Mouse (Mus musculus): ENCODE results near the gene Lhx5.

GRCm38 (mm10) chr5:120428189-120428838 lies 3.2 kb upstream of the Lhx5 start:
- TF ChIP-seq POLR2A (IDR thresholded peaks at IDR 0.05; ENCODE audit: borderline replicate concordance, extremely low read depth, insufficient read depth, insufficient read length, poor library complexity, severe bottlenecking) (no peak), CTCF (IDR thresholded peaks at IDR 0.05; ENCODE audit: borderline replicate concordance, extremely low read depth, insufficient read depth, insufficient read length) (no peak)

Measured in brain, embryonic 14.5 days (tissue).